Mouse (Mus musculus): ENCODE data around the gene Hist1h2ae.
"Not testable (repeated sequence)": the region's sequence is repeated elsewhere in the genome, so short reads cannot be mapped to it uniquely, and the experiment has no call there.

DNA sequence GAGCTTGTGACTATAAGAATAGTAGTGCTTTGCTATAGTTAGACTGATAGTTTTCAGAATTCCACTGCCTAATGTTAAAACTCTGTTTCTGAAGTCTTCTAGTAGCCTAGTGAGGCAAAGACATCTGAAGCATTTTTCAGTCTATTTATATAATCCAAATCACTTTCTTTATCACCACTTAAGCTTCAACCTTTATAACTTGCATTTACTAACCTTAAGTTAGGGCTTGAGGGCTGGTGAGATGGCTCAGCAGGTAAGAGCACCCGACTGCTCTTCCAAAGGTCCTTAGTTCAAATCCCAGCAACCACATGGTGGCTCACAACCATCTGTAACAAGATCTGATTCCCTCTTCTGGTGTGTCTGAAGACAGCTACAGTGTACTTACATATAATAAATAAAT lies 31.2 kb downstream of the Hist1h2ae start:
- not testable (repeated sequence) for TF ChIP-seq CTCF (IDR thresholded peaks at IDR 0.05; ENCODE audit: control insufficient read depth, insufficient read depth, low read length); POLR2A (IDR thresholded peaks at IDR 0.05; ENCODE audit: borderline replicate concordance, control insufficient read depth, low read depth, low read length)

Data from bone marrow, adult 2 months (tissue).